14 mouse cellular contexts compared by ENCODE assay signal in the genomic region with DNA sequence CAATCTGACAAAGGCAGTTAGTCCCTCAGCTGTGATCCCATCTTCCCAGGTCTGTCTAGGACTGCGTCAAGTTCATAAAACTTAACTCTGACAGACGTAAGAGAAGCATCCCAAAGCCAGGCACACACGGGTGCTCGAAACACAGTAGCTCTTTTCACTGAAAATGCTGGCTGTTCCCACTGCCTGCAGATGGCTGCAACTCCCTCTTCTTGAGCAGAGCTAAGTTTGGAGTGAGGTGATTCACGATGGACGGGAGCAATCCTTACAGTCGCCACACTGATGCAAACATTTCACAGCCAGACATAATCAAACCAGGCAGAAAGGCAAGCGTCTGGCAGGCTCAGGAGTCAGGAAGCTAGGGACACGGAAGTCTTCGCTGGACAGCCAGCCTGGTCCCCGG.
DNase-seq lines count a peak whose midpoint lies in the region; ATAC-seq and TF ChIP-seq lines count a peak whose summit lies in the region.
"Had no signal": no experiment of that assay in that cellular context is flagged by ENCODE, and none has a peak within 500 bp of the region (broad histone marks: within the 10 kb centered on the region; RNA-seq: fewer than 3 reads in every experiment).

No protein-coding gene starts in this region.

- H3K9ac ChIP-seq in heart, embryonic 11.5 days (ENCODE audit: low read depth, low read length), result no peak overlapping the region
- no peak overlapping the region for H3K9ac ChIP-seq in neural tube, embryonic 13.5 days
- no peak overlapping the region for H3K9ac ChIP-seq in stomach, postnatal 0 days (ENCODE audit: low read length)
- H3K9ac ChIP-seq: lung, embryonic 15.5 days had no signal

- H3K4me3 ChIP-seq in heart, embryonic 11.5 days (ENCODE audit: low read depth, low read length), result no peak overlapping the region
- no peak overlapping the region for H3K4me3 ChIP-seq in layer of hippocampus, adult 2 months
- no peak overlapping the region for H3K4me3 ChIP-seq in neural tube, embryonic 13.5 days
- no peak overlapping the region for H3K4me3 ChIP-seq in stomach, postnatal 0 days (ENCODE audit: low read depth, low read length)
- H3K4me3 ChIP-seq: lung, embryonic 15.5 days; midbrain, embryonic 10.5 days had no signal

- H3K27ac ChIP-seq in heart, embryonic 11.5 days (ENCODE audit: low read depth, low read length), result 0 out of 2 replicates have a peak overlapping the region, but pooled peaks have one; percentile 17
- peak overlapping the region; percentile 49; the same call in 1 of the 2 replicates for H3K27ac ChIP-seq in layer of hippocampus, adult 2 months
- no peak overlapping the region for H3K27ac ChIP-seq in neural tube, embryonic 13.5 days (replicated peaks)
- no peak overlapping the region for H3K27ac ChIP-seq in stomach, postnatal 0 days (replicated peaks)
- H3K27ac ChIP-seq: kidney, postnatal 0 days; lung, embryonic 15.5 days had no signal

- intact Hi-C loops in heart, postnatal 25 days (cut with DNase I), result no loop called here

- no peaks in the 10 kb centered on the region for H3K9me3 ChIP-seq in heart, embryonic 11.5 days (replicated peaks; ENCODE audit: control insufficient read depth, low read length)
- no peaks in the 10 kb centered on the region for H3K9me3 ChIP-seq in neural tube, embryonic 13.5 days
- no peaks in the 10 kb centered on the region for H3K9me3 ChIP-seq in stomach, postnatal 0 days (ENCODE audit: control insufficient read depth, low read length)
- H3K9me3 ChIP-seq: lung, embryonic 15.5 days; midbrain, embryonic 10.5 days had no signal

- no peaks in the 10 kb centered on the region for H3K36me3 ChIP-seq in heart, embryonic 11.5 days (ENCODE audit: control insufficient read depth, insufficient read depth, low read length)
- H3K36me3 ChIP-seq in neural tube, embryonic 13.5 days, result peaks cover 5% of the 10 kb centered on the region; the same call in 1 of the 2 replicates
- H3K36me3 ChIP-seq in stomach, postnatal 0 days (ENCODE audit: control insufficient read depth, insufficient read depth, low read length), result no peaks in the 10 kb centered on the region
- H3K36me3 ChIP-seq: lung, embryonic 15.5 days had no signal

- no peak for ATAC-seq in heart, embryonic 11.5 days (replicated peaks; ENCODE audit: insufficient number of reproducible peaks, low FRiP score, low TSS enrichment)
- 0 out of 2 replicates have a peak, but pooled peaks have one; percentile 12 for ATAC-seq in neural tube, embryonic 13.5 days (ENCODE audit: low read depth)
- 0 out of 2 replicates have a peak, but pooled peaks have one; percentile 24 for ATAC-seq in stomach, postnatal 0 days (ENCODE audit: low FRiP score, low TSS enrichment)

- H3K4me1 ChIP-seq in heart, embryonic 11.5 days (ENCODE audit: control insufficient read depth, insufficient read depth, low read length), result peaks cover 7% of the 10 kb centered on the region; the same call in 1 of the 2 replicates
- H3K4me1 ChIP-seq in neural tube, embryonic 13.5 days (replicated peaks), result peaks cover 14% of the 10 kb centered on the region
- no peaks in the 10 kb centered on the region for H3K4me1 ChIP-seq in stomach, postnatal 0 days (replicated peaks; ENCODE audit: control insufficient read depth, insufficient read depth)

- no peak overlapping the region for H3K4me2 ChIP-seq in heart, embryonic 11.5 days
- H3K4me2 ChIP-seq in neural tube, embryonic 13.5 days, result no peak overlapping the region
- no peak overlapping the region for H3K4me2 ChIP-seq in stomach, postnatal 0 days (replicated peaks; ENCODE audit: low read depth)
- H3K4me2 ChIP-seq: lung, embryonic 15.5 days had no signal

- TF ChIP-seq EP300 in stomach, postnatal 0 days (optimal IDR thresholded peaks at IDR 0.05), result no peak

- TF ChIP-seq CTCF in layer of hippocampus, adult 2 months (conservative IDR thresholded peaks at IDR 0.05), result no peak
- no peak for TF ChIP-seq CTCF in stomach, postnatal 0 days (IDR thresholded peaks at IDR 0.05; ENCODE audit: low read depth)

- H3K27me3 ChIP-seq in heart, embryonic 11.5 days (ENCODE audit: control insufficient read depth, insufficient read depth, low read length), result no peaks in the 10 kb centered on the region
- no peaks in the 10 kb centered on the region for H3K27me3 ChIP-seq in neural tube, embryonic 13.5 days
- no peaks in the 10 kb centered on the region for H3K27me3 ChIP-seq in stomach, postnatal 0 days (ENCODE audit: control insufficient read depth, insufficient read depth, low read length)
- H3K27me3 ChIP-seq: lung, embryonic 15.5 days had no signal

- DNase-seq in heart, postnatal 25 days (ENCODE audit: low spot score), result no peak
- DNase-seq in layer of hippocampus, adult 2 months (ENCODE audit: low spot score in 2 of 2), result peak in 1 of 2 experiments; percentile 55
- DNase-seq in layer of hippocampus, adult 18-20 months (ENCODE audit: low spot score in 2 of 2), result no peak
- DNase-seq in neural tube, embryonic 10.5 days (ENCODE audit: extremely low spot score, low spot score), result no peak
- no peak for DNase-seq in stomach, postnatal 0 days (ENCODE audit: low spot score)
- no peak for DNase-seq in gastrocnemius, adult 18-20 months (ENCODE audit: low spot score)
- DNase-seq: B cell, adult 2 months; cerebellum, adult 8-10 months; thymus, adult 2 months had no signal

- WGBS in heart, embryonic 11.5 days (ENCODE audit: insufficient replicate concordance), result 53% methylated on average over 11 of the region's 11 CpGs
- 73% methylated on average over 11 of the region's 11 CpGs for WGBS in neural tube, embryonic 13.5 days
- WGBS in stomach, postnatal 0 days, result 45% methylated on average over 11 of the region's 11 CpGs

Comparison
In these comparisons a context has a peak if more than half of its experiments do, and no peak if none do; other contexts are left out.
1. H3K27ac ChIP-seq: peak in heart, embryonic 11.5 days (single experiment) and layer of hippocampus, adult 2 months (single experiment); none in neural tube, embryonic 13.5 days (single experiment) and stomach, postnatal 0 days (single experiment).